Mouse (Mus musculus) neural tube, embryonic 13.5 days (tissue): ENCODE measurements around the gene Atp8b3. TPM values are rescaled to one million over a fixed set of nuclear protein-coding genes. Genes with fewer than 3 reads are reported as not detected.

Experiments used
- ATAC-seq: fragments of 200-750 bp; cut with Nextera tagmentation; 2 replicates; pipeline ENCODE4 v1.8.0; 2017; ENCODE audit warnings: low read depth, mild to moderate bottlenecking, moderate TSS enrichment, moderate library complexity
- H3K27ac ChIP-seq: fragments of 300-500 bp; sonication (generic); replicated peaks from 2 replicates; pipeline ENCODE4 v1.5.1; 2015; ENCODE audit warnings: moderate library complexity, mild to moderate bottlenecking, inconsistent platforms
- H3K27me3 ChIP-seq: fragments of 300-500 bp; sonication (generic); 2 replicates; pipeline ENCODE4 v1.6.1; 2015; ENCODE audit warnings: mild to moderate bottlenecking, inconsistent platforms
- H3K36me3 ChIP-seq: fragments of 300-500 bp; sonication (generic); 2 replicates; pipeline ENCODE4 v1.6.1; 2015; ENCODE audit warnings: mild to moderate bottlenecking, inconsistent platforms
- H3K4me1 ChIP-seq: fragments of 300-500 bp; sonication (generic); replicated peaks from 2 replicates; pipeline ENCODE4 v1.6.1; 2015; ENCODE audit warnings: inconsistent platforms
- H3K4me2 ChIP-seq: fragments of 300-500 bp; sonication (generic); 2 replicates; pipeline ENCODE4 v1.6.1; 2015; ENCODE audit warnings: inconsistent platforms, mild to moderate bottlenecking, moderate library complexity
- H3K4me3 ChIP-seq: fragments of 300-500 bp; sonication (generic); 2 replicates; pipeline ENCODE4 v1.5.1; 2015; ENCODE audit warnings: mild to moderate bottlenecking, inconsistent platforms
- H3K9ac ChIP-seq: fragments of 300-500 bp; sonication (generic); 2 replicates; pipeline ENCODE4 v1.6.1; 2015; ENCODE audit warnings: moderate library complexity, mild to moderate bottlenecking, inconsistent platforms
- H3K9me3 ChIP-seq: fragments of 300-500 bp; sonication (generic); 2 replicates; pipeline ENCODE4 v1.6.1; 2016; ENCODE audit warnings: inconsistent platforms
- WGBS: fragments of 180-500 bp; shearing (Covaris S2); methylation state at CpG from one replicate; pipeline ENCODE4 v1.1.7; 2015; 5-methylcytosine and 5-hydroxymethylcytosine counted together
- polyA plus RNA-seq: library from polyadenylated mRNA; unstranded; fragments of >200 nt; fragmentation: Nextera tagmentation; extraction: Ambion mirVana; gene quantifications from 2 replicates; pipeline ENCODE4 v1.2.1, GENCODE M21; 2015

Atp8b3 gene
- polyA plus RNA-seq, 1 experiment from 2014 or later, result 1.4 TPM

DNA sequence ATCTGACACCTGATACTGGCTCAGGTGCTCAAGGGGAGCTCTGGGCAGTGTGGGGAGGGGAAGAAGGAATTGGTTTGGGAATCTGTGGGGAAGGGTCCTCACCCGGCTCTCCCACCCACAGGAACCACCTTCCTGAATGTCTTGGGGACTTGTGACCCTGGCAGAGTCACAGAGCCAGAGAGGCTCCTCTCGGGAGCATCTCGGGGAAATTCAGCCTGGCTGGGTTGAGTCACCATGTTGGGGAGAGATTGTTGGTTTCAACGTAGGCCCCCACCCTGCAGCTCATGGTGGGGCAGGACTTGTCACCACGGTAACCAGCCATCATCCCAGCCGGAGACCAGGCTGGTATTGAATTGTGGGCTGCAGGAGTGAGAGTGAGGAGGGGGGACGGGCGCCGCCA lies 34.2 kb downstream of the Atp8b3 start:
- peaks cover 90% of the 10 kb centered on the region for H3K27me3 ChIP-seq
- no peaks in the 10 kb centered on the region for H3K36me3 ChIP-seq
- H3K9ac ChIP-seq, result no peak overlapping the region
- H3K4me1 ChIP-seq, result peaks cover 3% of the 10 kb centered on the region
- 3% methylated on average over 9 of the region's 9 CpGs for WGBS
- ATAC-seq, result no peak
- no peak overlapping the region for H3K27ac ChIP-seq
- no peak overlapping the region for H3K4me2 ChIP-seq
- H3K9me3 ChIP-seq, result no peaks in the 10 kb centered on the region
- no peak overlapping the region for H3K4me3 ChIP-seq

DNA sequence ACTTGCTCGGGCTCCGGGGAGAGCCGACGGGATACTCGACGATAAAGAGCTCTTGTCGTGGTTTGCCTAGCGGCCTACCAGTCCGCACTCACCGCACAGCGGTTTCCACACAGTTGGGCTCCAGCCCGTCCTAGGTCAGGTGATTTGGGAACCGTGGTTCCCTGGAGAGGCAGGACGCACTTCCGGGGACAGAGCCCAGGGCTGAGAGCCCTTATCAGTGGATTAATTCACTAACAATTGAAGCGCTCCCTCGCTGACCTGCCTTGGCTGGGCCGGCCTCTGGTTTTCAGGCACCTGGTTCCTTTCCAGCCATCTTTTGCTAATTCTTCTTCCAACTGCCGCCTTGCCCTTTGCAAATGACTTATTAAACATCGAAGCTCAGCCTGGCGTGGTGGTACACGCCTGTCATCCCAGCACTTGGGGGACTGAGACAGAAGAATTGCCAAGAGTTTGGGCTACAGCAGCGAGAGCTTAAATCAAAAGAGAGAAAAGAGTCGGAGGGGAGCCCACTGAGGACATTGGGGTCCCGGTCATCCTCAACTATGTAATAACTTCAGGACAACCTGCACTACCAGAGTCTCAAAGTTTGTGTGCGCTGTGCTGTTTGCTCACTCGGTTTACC lies 35.2 kb downstream of the Atp8b3 start:
- WGBS, result under 1% methylated on average over 27 of the region's 27 CpGs

DNA sequence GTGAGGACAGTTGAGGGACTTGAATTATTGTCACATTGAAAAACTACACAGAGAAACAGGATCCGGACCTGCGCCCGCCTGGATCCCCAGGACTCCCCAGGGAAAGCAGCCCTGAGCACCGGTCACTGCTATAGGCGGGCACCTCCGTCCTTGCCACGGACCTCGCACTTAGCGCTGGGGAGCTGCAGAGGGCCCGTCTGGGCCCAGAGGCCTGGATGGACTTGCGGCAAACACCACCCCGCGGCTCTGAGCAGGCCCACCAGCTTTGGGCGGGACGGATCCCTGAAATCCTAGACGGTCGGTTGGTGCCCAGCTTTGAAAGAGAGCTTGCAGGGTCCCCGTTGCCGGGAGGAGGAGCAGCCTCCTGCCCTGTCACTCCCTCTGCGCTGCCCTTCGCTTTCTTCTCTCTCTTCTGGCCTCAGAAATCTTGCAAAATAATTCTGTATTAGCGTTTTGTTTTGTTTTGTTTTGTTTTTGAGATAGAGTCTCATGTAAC lies 36.1 kb downstream of the Atp8b3 start:
- H3K9me3 ChIP-seq, result no peaks in the 10 kb centered on the region
- no peak overlapping the region for H3K9ac ChIP-seq
- ATAC-seq, result no peak
- no peak overlapping the region for H3K4me3 ChIP-seq
- no peak overlapping the region for H3K27ac ChIP-seq
- peaks cover 93% of the 10 kb centered on the region for H3K27me3 ChIP-seq
- H3K4me2 ChIP-seq, result no peak overlapping the region
- under 1% methylated on average over 22 of the region's 22 CpGs for WGBS
- no peaks in the 10 kb centered on the region for H3K36me3 ChIP-seq
- H3K4me1 ChIP-seq, result no peaks in the 10 kb centered on the region

More for the DNA sequence above, 35.2 kb downstream of the Atp8b3 start:
- Histone ChIP-seq H3K27me3 (peaks cover 90% of the 10 kb centered on the region), H3K9ac (0 out of 2 replicates have a peak overlapping the region, but pooled peaks have one; percentile 12), H3K27ac (no peak overlapping the region), H3K36me3 (no peaks in the 10 kb centered on the region), H3K4me3 (no peak overlapping the region; the same call in 1 of the 2 replicates), H3K4me1 (no peaks in the 10 kb centered on the region), H3K4me2 (no peak overlapping the region), H3K9me3 (no peaks in the 10 kb centered on the region)
- ATAC-seq, result no peak

DNA sequence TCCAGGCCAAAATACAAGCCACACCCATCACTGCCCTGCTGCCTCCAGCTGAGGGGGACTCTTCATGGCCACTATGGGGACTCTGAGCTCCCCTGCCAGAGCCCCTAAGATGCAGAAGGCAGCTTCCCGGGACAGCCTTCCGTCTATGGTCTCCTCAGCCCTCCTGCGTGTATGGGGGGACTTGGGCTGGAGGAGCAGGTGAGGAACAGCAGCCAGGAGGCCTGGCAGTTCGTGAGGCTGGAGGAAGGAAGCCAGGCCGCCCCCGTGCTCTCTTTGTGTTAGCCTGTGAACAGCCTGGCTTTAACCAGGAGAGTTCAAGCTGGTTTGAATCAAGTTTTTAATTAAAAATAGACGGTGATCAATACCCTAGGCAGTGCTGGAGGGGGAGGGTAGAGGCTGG lies 36.6 kb downstream of the Atp8b3 start:
- Histone ChIP-seq H3K9me3 (no peaks in the 10 kb centered on the region), H3K27me3 (peaks cover 93% of the 10 kb centered on the region), H3K4me2 (no peak overlapping the region), H3K27ac (no peak overlapping the region), H3K4me3 (no peak overlapping the region), H3K4me1 (no peaks in the 10 kb centered on the region; the same call in 1 of the 2 replicates), H3K9ac (no peak overlapping the region), H3K36me3 (no peaks in the 10 kb centered on the region)
- ATAC-seq, result no peak
- 1% methylated on average over 7 of the region's 7 CpGs for WGBS

DNA sequence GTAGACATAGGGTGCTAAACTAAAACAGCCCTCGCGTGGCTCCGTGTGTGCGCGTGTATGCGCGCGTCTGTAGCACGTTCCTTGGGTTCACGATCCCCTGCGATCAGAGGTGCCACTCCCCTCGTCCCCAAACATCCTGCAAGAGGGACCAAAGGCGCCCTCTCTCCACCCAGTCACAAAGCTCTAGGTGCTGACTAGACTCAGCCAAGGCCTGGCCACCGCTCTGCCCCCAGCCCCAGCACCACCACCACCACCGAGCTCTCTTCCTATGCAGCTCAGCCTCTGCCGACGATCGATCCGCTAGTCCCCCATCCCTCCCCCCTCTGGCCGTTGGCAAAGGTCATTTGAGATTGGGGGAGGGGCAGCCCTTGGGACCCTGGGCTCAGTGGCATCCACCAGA lies 42.5 kb downstream of the Atp8b3 start:
- under 1% methylated on average over 20 of the region's 20 CpGs for WGBS
- Histone ChIP-seq H3K9me3 (no peaks in the 10 kb centered on the region), H3K4me1 (peaks cover 29% of the 10 kb centered on the region), H3K9ac (peak overlapping the region; percentile 61), H3K27me3 (peaks cover 99% of the 10 kb centered on the region), H3K36me3 (no peaks in the 10 kb centered on the region), H3K4me3 (peak overlapping the region; percentile 39), H3K27ac (peak overlapping the region; percentile 18; the same call in 1 of the 2 replicates), H3K4me2 (peak overlapping the region; percentile 62)
- ATAC-seq, result no peak

DNA sequence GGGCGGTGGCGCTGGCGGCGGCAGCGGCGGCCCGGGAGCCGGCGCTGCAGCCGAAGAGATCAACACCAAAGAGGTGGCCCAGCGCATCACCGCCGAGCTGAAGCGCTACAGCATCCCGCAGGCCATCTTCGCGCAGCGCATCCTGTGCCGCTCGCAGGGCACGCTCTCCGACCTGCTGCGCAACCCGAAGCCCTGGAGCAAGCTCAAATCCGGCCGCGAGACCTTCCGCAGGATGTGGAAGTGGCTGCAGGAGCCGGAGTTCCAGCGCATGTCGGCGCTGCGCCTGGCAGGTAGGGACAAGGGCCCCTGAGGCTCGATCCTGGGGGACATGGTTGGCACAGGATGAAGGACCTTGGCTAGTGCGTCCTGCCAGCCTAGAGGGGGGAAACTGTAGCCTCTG lies 43.0 kb downstream of the Atp8b3 start:
- H3K27me3 ChIP-seq, result peaks cover 99% of the 10 kb centered on the region
- H3K4me1 ChIP-seq, result peaks cover 29% of the 10 kb centered on the region
- H3K9me3 ChIP-seq, result no peaks in the 10 kb centered on the region
- H3K36me3 ChIP-seq, result no peaks in the 10 kb centered on the region
- no peak for ATAC-seq
- H3K27ac ChIP-seq, result 0 out of 2 replicates have a peak overlapping the region, but pooled peaks have one; percentile 18
- under 1% methylated on average over 35 of the region's 35 CpGs for WGBS
- peak overlapping the region; percentile 61 for H3K9ac ChIP-seq
- peak overlapping the region; percentile 62 for H3K4me2 ChIP-seq
- peak overlapping the region; percentile 39 for H3K4me3 ChIP-seq

DNA sequence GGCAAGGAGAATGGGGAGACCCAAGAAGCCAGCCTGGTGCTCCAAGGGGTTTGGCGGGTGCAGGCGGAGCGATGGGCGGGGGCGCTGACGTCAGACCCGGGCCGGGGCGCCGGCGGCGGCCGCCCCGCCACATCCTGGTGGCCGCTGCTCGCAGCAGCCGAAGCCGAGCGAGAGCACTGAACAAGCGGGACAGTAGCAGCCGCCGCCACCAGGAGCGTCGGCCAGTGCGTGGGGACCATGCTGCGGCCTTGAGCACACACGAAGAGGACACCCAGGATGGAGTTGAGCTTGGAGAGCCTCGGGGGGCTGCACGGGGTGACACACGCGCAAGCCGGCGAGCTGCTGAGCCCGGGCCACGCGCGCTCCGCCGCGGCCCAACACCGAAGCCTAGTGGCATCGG lies 44.2 kb downstream of the Atp8b3 start, which contains the start of gene Onecut3:
TSS of gene Onecut3 (plus strand) at position 104 of the 400 bp plus-strand sequence.
- H3K4me3 ChIP-seq, result peak within 1 kb of the TSS; percentile 39
- H3K4me2 ChIP-seq, result peak within 1 kb of the TSS; percentile 62
- ATAC-seq, result 0 out of 2 replicates have a peak, but pooled peaks have one; percentile 17
- H3K27ac ChIP-seq, result no peak within 1 kb of the TSS
- H3K4me1 ChIP-seq, result peaks cover 29% of the 10 kb centered on the region
- under 1% methylated on average over 31 of the region's 42 CpGs for WGBS
- H3K36me3 ChIP-seq, result no peaks in the 10 kb centered on the region
- H3K9me3 ChIP-seq, result no peaks in the 10 kb centered on the region
- peaks cover 99% of the 10 kb centered on the region for H3K27me3 ChIP-seq
- peak within 1 kb of the TSS; percentile 61 for H3K9ac ChIP-seq

DNA sequence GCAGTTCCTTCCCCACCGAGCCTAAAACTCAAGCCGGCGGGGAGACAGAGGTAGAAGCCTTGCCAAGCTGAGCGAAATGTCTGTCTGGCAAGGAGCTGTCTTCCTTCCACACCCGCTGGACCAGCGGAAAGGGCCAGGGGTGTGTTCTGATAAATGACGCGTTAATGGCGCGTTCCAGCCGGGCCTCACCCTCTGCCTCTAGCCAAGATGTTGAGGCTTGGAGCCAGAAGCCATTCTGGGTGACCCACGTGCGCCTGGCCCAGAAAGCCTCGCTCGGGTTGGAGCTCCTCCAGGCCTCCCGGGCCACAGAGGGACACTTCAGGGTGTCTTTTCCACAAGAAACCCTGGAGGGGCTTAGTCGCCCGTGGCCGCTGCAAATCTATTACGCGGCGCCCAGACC lies 48.9 kb downstream of the Atp8b3 start:
- WGBS, result 1% methylated on average over 22 of the region's 22 CpGs
- Histone ChIP-seq H3K9ac (no peak overlapping the region), H3K36me3 (no peaks in the 10 kb centered on the region)

DNA sequence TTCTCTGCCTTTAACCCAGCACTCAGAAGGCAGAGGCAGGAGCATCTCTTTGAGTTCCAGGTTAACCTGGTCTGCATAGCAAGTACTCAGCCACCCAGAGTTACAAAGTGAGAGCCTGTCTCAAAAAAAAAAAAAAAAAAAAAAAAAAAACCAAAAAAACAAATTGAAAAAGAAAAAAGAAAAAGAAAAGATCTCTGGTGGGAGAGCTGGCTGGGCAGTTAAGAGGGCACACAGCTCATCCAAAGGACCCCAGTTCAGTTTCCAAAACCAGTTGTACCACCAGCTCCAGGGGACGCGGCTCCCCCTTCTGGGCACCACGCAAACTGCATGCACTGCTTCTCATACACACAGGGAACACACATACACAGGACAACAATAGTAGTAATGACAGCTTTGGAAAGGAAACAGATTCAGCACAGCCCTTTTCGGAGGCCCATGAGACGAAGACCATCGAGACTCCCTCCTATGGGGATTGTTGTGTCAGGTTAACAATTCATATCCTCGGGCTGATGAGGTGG lies 52.0 kb downstream of the Atp8b3 start:
- H3K9ac ChIP-seq, result no peak overlapping the region
- no peaks in the 10 kb centered on the region for H3K36me3 ChIP-seq
- 77% methylated on average over 7 of the region's 7 CpGs for WGBS
- H3K27ac ChIP-seq, result no peak overlapping the region
- no peak overlapping the region for H3K4me3 ChIP-seq
- H3K9me3 ChIP-seq, result no peaks in the 10 kb centered on the region
- no peak overlapping the region for H3K4me2 ChIP-seq
- H3K27me3 ChIP-seq, result peaks cover 91% of the 10 kb centered on the region
- no peak for ATAC-seq
- H3K4me1 ChIP-seq, result no peaks in the 10 kb centered on the region

More for the DNA sequence above, 48.9 kb downstream of the Atp8b3 start:
- peaks cover 7% of the 10 kb centered on the region for H3K4me1 ChIP-seq
- no peak for ATAC-seq
- no peak overlapping the region for H3K4me3 ChIP-seq
- H3K27ac ChIP-seq, result no peak overlapping the region
- no peaks in the 10 kb centered on the region for H3K9me3 ChIP-seq
- no peak overlapping the region for H3K4me2 ChIP-seq
- H3K27me3 ChIP-seq, result peaks cover 94% of the 10 kb centered on the region

DNA sequence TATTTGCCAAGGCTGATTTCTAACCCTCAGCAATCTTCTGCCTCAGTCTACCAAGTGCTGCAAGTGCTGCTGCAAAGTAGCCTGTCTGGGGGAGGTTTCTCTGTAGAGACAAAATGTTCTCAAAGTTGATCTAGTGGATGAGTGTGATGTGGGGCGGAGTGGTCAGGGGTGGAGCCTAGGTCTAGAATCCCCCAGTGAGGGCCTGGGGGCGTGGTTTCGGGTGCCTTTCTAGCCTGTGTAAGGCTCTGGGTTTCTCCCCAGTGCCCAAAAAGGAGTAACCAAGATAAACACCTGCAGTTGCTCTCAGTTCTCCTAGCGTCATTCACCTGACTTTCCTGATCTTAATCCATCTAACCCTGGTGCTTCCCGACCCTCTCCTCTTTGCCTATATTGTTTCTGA lies 57.9 kb downstream of the Atp8b3 start:
- no peak for ATAC-seq
- WGBS, result 11% methylated on average over 5 of the region's 5 CpGs
- Histone ChIP-seq H3K4me3 (no peak overlapping the region), H3K9ac (no peak overlapping the region), H3K4me1 (no peaks in the 10 kb centered on the region), H3K9me3 (no peaks in the 10 kb centered on the region), H3K27ac (no peak overlapping the region), H3K36me3 (no peaks in the 10 kb centered on the region), H3K4me2 (no peak overlapping the region), H3K27me3 (peaks cover 59% of the 10 kb centered on the region)

DNA sequence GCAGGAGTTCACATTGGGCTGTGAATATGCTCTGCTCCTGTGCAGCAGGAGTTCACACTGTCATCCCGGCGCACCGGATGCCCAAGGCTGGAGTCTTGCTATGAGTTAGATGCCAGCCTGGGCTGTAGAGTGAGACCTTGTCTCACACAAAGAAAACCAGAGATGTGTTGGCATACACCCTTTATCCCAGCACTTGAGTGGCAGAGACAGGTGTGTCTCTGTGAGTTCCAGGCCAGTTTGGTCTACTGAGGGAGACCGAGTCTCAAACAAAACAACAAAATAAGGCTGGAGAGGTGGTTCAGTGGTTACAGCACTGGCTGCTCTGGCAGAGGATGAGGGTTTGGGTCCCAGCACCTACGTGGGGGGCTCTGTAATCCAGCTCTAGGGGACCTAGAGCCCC lies 60.4 kb downstream of the Atp8b3 start:
- Histone ChIP-seq H3K9me3 (no peaks in the 10 kb centered on the region), H3K27me3 (peaks cover 41% of the 10 kb centered on the region), H3K4me3 (no peak overlapping the region), H3K9ac (no peak overlapping the region), H3K27ac (no peak overlapping the region), H3K4me2 (no peak overlapping the region), H3K4me1 (peaks cover 8% of the 10 kb centered on the region; the same call in 1 of the 2 replicates), H3K36me3 (no peaks in the 10 kb centered on the region)
- WGBS, result 78% methylated on average over 5 of the region's 5 CpGs
- no peak for ATAC-seq

DNA sequence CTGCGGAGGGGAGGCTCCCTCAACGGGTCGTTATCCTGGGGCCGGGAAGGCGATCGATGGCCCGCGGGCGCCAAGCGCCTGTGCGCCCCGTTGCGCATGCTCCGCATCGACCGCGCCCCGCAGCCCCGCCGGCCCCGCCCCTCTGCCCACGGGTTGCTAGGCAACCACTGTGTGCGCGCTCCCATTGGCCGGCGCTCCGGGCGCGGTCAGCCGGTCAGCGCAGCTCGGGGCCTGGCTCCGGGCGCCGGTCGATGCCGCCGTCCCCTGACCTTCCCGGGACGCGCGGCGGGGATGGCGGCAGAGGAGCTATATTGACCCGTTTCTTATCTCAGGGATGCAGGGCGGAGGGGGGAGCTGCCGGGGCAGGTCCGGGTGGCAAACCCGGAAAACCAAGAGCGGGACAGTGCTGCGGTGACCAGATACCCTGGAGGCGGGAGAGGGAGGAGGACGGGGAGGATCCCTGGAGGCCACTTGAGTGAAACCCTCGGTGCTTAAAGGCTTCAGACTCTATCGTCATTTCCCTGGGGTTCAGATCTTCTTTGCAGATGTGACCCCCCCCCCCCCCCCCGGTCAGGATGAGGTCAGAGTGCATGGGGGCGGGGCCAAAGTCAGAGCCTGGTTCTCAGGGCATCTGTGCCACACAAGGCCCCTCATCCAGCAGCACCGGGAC lies 63.5 kb downstream of the Atp8b3 start:
- peak; percentile 84 for ATAC-seq
- 1% methylated on average over 57 of the region's 58 CpGs for WGBS
- Histone ChIP-seq H3K36me3 (no peaks in the 10 kb centered on the region), H3K27me3 (peaks cover 39% of the 10 kb centered on the region), H3K27ac (peak overlapping the region; percentile 79), H3K4me1 (peaks cover 17% of the 10 kb centered on the region), H3K9me3 (no peaks in the 10 kb centered on the region), H3K4me3 (peak overlapping the region; percentile 57), H3K4me2 (peak overlapping the region; percentile 66), H3K9ac (peak overlapping the region; percentile 75)
